Mouse (Mus musculus): ENCODE measurements around the gene Myo5c. TPM values are rescaled to one million over a fixed set of nuclear protein-coding genes. Genes with fewer than 3 reads are reported as not detected.

Gene Myo5c
- 0.31 and 0.47 TPM in 2 replicates for polyA plus RNA-seq (2015; fragmentation: Nextera tagmentation; extraction: Ambion mirVana)

GRCm38 (mm10) chr9:75231841-75232746 lies at the start of gene Myo5c:
Myo5c (plus strand) TSS chr9:75232020.
- 3% methylated on average over 48 of the region's 48 CpGs for WGBS
- H3K4me2 ChIP-seq (ENCODE audit: low read length): peak within 1 kb of the TSS; percentile 60
- H3K4me1 ChIP-seq (replicated peaks; ENCODE audit: control insufficient read depth, insufficient read depth, low read length): peaks cover 11% of the 10 kb centered on the region
- H3K9ac ChIP-seq (replicated peaks; ENCODE audit: low read depth, low read length): no peak within 1 kb of the TSS
- ATAC-seq: peak; percentile 41
- H3K27ac ChIP-seq (ENCODE audit: low read length): no peak within 1 kb of the TSS
- peaks cover 15% of the 10 kb centered on the region for H3K27me3 ChIP-seq (replicated peaks; ENCODE audit: control insufficient read depth, insufficient read depth, low read length)
- H3K4me3 ChIP-seq (replicated peaks; ENCODE audit: low read length): peak within 1 kb of the TSS; percentile 35
- H3K36me3 ChIP-seq (ENCODE audit: control insufficient read depth, insufficient read depth): no peaks in the 10 kb centered on the region
- H3K9me3 ChIP-seq (ENCODE audit: control insufficient read depth, low read length): no peaks in the 10 kb centered on the region

- Histone ChIP-seq H3K4me1 (replicated peaks; ENCODE audit: control insufficient read depth, insufficient read depth, low read length) (no peaks in the 10 kb centered on the region), H3K4me3 (replicated peaks; ENCODE audit: low read length) (no peak overlapping the region), H3K9me3 (ENCODE audit: control insufficient read depth, low read length) (no peaks in the 10 kb centered on the region), H3K27ac (ENCODE audit: low read length) (no peak overlapping the region), H3K36me3 (ENCODE audit: control insufficient read depth, insufficient read depth) (peaks cover 19% of the 10 kb centered on the region), H3K4me2 (ENCODE audit: low read length) (no peak overlapping the region), H3K9ac (replicated peaks; ENCODE audit: low read depth, low read length) (no peak overlapping the region), H3K27me3 (replicated peaks; ENCODE audit: control insufficient read depth, insufficient read depth, low read length) (no peaks in the 10 kb centered on the region)
- 78% methylated on average over 3 of the region's 3 CpGs for WGBS
- ATAC-seq: no peak
These were observed 44.1 kb upstream of the Myo5c start for GRCm38 (mm10) chr9:75187646-75188260.

DNA sequence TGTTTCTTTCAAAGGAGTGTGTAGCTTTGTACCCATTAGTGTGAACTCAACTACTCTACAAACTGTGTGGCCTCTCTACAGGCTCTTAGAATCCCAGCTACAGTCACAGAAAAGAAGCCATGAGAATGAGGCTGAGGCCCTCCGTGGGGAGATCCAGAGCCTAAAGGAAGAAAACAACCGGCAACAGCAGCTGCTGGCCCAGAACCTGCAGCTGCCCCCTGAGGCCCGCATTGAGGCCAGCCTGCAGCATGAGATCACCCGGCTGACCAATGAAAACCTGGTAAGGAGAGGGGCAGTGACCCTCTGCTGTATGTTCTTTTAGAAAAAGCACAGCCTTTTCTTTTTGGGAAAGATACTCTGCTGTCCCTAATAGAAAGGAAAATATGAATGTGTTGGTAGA lies 38.0 kb upstream of the Myo5c start:
- H3K9me3 ChIP-seq (ENCODE audit: control insufficient read depth, low read length): no peaks in the 10 kb centered on the region
- H3K4me2 ChIP-seq (ENCODE audit: low read length): no peak overlapping the region
- no peak overlapping the region for H3K9ac ChIP-seq (replicated peaks; ENCODE audit: low read depth, low read length)
- no peaks in the 10 kb centered on the region for H3K27me3 ChIP-seq (replicated peaks; ENCODE audit: control insufficient read depth, insufficient read depth, low read length)
- 0 out of 2 replicates have a peak, but pooled peaks cover 2% of the 10 kb centered on the region for H3K4me1 ChIP-seq (replicated peaks; ENCODE audit: control insufficient read depth, insufficient read depth, low read length)
- 0 out of 2 replicates have a peak, but pooled peaks cover 4% of the 10 kb centered on the region for H3K36me3 ChIP-seq (ENCODE audit: control insufficient read depth, insufficient read depth)
- no peak for ATAC-seq
- H3K27ac ChIP-seq (ENCODE audit: low read length): no peak overlapping the region
- no peak overlapping the region for H3K4me3 ChIP-seq (replicated peaks; ENCODE audit: low read length)
- 44% methylated on average over 4 of the region's 4 CpGs for WGBS

GRCm38 (mm10) chr9:75196335-75196734 lies 35.5 kb upstream of the Myo5c start:
- Histone ChIP-seq H3K36me3 (ENCODE audit: control insufficient read depth, insufficient read depth) (peaks cover 8% of the 10 kb centered on the region), H3K4me3 (replicated peaks; ENCODE audit: low read length) (no peak overlapping the region), H3K27ac (ENCODE audit: low read length) (no peak overlapping the region), H3K27me3 (replicated peaks; ENCODE audit: control insufficient read depth, insufficient read depth, low read length) (no peaks in the 10 kb centered on the region), H3K9me3 (ENCODE audit: control insufficient read depth, low read length) (no peaks in the 10 kb centered on the region), H3K4me1 (replicated peaks; ENCODE audit: control insufficient read depth, insufficient read depth, low read length) (0 out of 2 replicates have a peak, but pooled peaks cover 2% of the 10 kb centered on the region), H3K4me2 (ENCODE audit: low read length) (no peak overlapping the region), H3K9ac (replicated peaks; ENCODE audit: low read depth, low read length) (no peak overlapping the region)
- 90% methylated on average over 2 of the region's 2 CpGs for WGBS
- no peak for ATAC-seq

DNA sequence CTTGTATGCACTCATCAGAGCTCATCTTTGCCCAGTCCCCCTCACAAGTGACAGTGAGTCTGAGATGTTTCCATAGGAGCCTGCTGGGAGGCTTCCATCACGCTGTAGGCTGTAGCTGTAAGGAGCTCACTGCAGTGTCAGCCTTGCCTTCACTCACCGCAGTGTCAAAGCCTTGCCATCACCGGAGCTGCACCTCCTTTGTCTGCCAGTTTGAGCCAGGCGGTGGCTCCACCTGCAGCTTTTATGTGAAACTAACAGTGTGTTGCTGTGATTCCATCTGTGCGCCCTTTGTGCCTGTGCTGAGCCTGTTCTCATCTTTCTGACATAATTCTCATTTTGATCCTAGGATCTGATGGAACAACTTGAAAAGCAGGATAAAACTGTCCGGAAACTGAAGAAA lies 34.5 kb upstream of the Myo5c start:
- no peak overlapping the region for H3K9ac ChIP-seq (replicated peaks; ENCODE audit: low read depth, low read length)
- 0 out of 2 replicates have a peak, but pooled peaks cover 2% of the 10 kb centered on the region for H3K4me1 ChIP-seq (replicated peaks; ENCODE audit: control insufficient read depth, insufficient read depth, low read length)
- peaks cover 16% of the 10 kb centered on the region for H3K36me3 ChIP-seq (ENCODE audit: control insufficient read depth, insufficient read depth)
- no peak overlapping the region for H3K4me3 ChIP-seq (replicated peaks; ENCODE audit: low read length)
- 29% methylated on average over 6 of the region's 6 CpGs for WGBS
- no peak overlapping the region for H3K4me2 ChIP-seq (ENCODE audit: low read length)
- no peaks in the 10 kb centered on the region for H3K9me3 ChIP-seq (ENCODE audit: control insufficient read depth, low read length)
- no peak overlapping the region; the same call in 1 of the 2 replicates for H3K27ac ChIP-seq (ENCODE audit: low read length)
- H3K27me3 ChIP-seq (replicated peaks; ENCODE audit: control insufficient read depth, insufficient read depth, low read length): no peaks in the 10 kb centered on the region
- peak; percentile 85 for ATAC-seq

- Histone ChIP-seq H3K27ac (ENCODE audit: low read length) (no peak overlapping the region), H3K9me3 (ENCODE audit: control insufficient read depth, low read length) (no peaks in the 10 kb centered on the region), H3K4me2 (ENCODE audit: low read length) (no peak overlapping the region), H3K9ac (replicated peaks; ENCODE audit: low read depth, low read length) (no peak overlapping the region), H3K36me3 (ENCODE audit: control insufficient read depth, insufficient read depth) (peaks cover 19% of the 10 kb centered on the region), H3K4me3 (replicated peaks; ENCODE audit: low read length) (no peak overlapping the region), H3K27me3 (replicated peaks; ENCODE audit: control insufficient read depth, insufficient read depth, low read length) (no peaks in the 10 kb centered on the region), H3K4me1 (replicated peaks; ENCODE audit: control insufficient read depth, insufficient read depth, low read length) (0 out of 2 replicates have a peak, but pooled peaks cover 2% of the 10 kb centered on the region)
- WGBS: 84% methylated on average over 1 of the region's 1 CpGs
- ATAC-seq: no peak
These were observed 30.3 kb upstream of the Myo5c start for GRCm38 (mm10) chr9:75201506-75201905.

DNA sequence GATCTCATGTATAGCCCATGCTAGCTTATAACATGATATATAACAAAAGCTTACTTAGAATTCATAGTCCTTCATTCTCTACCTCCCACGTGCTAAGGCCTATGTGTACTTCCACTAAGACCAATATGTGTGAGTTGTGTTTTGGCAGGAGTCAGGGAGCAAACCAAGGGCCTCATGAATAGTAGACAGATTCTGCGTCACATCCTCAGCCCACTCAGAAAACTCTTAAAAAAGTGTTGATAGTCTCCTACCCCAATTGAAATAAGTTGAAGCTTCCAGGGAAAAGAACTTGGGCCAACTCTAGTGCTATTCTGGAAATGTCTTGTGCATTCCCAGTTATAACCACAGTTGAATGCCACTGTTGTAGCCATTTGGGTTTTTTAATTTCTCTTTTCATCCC lies 29.8 kb upstream of the Myo5c start:
- H3K27ac ChIP-seq (ENCODE audit: low read length): no peak overlapping the region
- H3K9ac ChIP-seq (replicated peaks; ENCODE audit: low read depth, low read length): no peak overlapping the region
- ATAC-seq: no peak
- H3K4me2 ChIP-seq (ENCODE audit: low read length): no peak overlapping the region
- H3K9me3 ChIP-seq (ENCODE audit: control insufficient read depth, low read length): no peaks in the 10 kb centered on the region
- H3K4me3 ChIP-seq (replicated peaks; ENCODE audit: low read length): no peak overlapping the region
- WGBS: 94% methylated on average over 2 of the region's 2 CpGs
- H3K4me1 ChIP-seq (replicated peaks; ENCODE audit: control insufficient read depth, insufficient read depth, low read length): 0 out of 2 replicates have a peak, but pooled peaks cover 2% of the 10 kb centered on the region
- H3K36me3 ChIP-seq (ENCODE audit: control insufficient read depth, insufficient read depth): peaks cover 19% of the 10 kb centered on the region
- H3K27me3 ChIP-seq (replicated peaks; ENCODE audit: control insufficient read depth, insufficient read depth, low read length): no peaks in the 10 kb centered on the region

- Histone ChIP-seq H3K4me2 (ENCODE audit: low read length) (no peak overlapping the region), H3K4me3 (replicated peaks; ENCODE audit: low read length) (no peak overlapping the region), H3K9ac (replicated peaks; ENCODE audit: low read depth, low read length) (no peak overlapping the region), H3K27ac (ENCODE audit: low read length) (no peak overlapping the region), H3K4me1 (replicated peaks; ENCODE audit: control insufficient read depth, insufficient read depth, low read length) (no peaks in the 10 kb centered on the region), H3K36me3 (ENCODE audit: control insufficient read depth, insufficient read depth) (peaks cover 21% of the 10 kb centered on the region), H3K9me3 (ENCODE audit: control insufficient read depth, low read length) (no peaks in the 10 kb centered on the region), H3K27me3 (replicated peaks; ENCODE audit: control insufficient read depth, insufficient read depth, low read length) (no peaks in the 10 kb centered on the region)
- no peak for ATAC-seq
- 88% methylated on average over 1 of the region's 1 CpGs for WGBS
These were observed 22.6 kb upstream of the Myo5c start for GRCm38 (mm10) chr9:75209246-75209645.

DNA sequence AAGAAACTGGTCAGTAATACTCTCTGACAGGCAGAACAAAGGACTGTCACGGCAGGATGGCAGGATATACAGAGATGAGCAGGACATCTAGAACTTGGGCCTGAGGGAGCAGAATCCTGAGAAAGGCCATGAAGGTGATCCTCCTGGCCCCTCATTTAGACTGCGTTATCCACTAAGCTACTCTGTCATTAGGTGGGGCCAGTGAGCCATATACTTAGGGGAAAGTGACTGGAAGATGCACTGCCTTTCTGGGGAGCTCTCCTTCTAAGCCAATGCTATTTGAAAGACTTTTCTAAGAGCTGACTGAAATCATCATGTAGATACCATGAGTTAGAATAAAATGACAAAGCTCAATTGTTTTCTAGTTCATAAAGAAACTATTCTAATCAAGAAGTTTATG lies 21.6 kb upstream of the Myo5c start:
- H3K4me1 ChIP-seq (replicated peaks; ENCODE audit: control insufficient read depth, insufficient read depth, low read length): 0 out of 2 replicates have a peak, but pooled peaks cover 2% of the 10 kb centered on the region
- H3K4me3 ChIP-seq (replicated peaks; ENCODE audit: low read length): no peak overlapping the region
- no peaks in the 10 kb centered on the region for H3K27me3 ChIP-seq (replicated peaks; ENCODE audit: control insufficient read depth, insufficient read depth, low read length)
- WGBS: 68% methylated on average over 2 of the region's 2 CpGs
- H3K27ac ChIP-seq (ENCODE audit: low read length): no peak overlapping the region
- H3K9ac ChIP-seq (replicated peaks; ENCODE audit: low read depth, low read length): no peak overlapping the region
- H3K9me3 ChIP-seq (ENCODE audit: control insufficient read depth, low read length): no peaks in the 10 kb centered on the region
- no peak for ATAC-seq
- H3K36me3 ChIP-seq (ENCODE audit: control insufficient read depth, insufficient read depth): peaks cover 18% of the 10 kb centered on the region
- no peak overlapping the region for H3K4me2 ChIP-seq (ENCODE audit: low read length)
